Mouse (Mus musculus): ENCODE results near the gene Arhgap22. TPM values are rescaled to one million over a fixed set of nuclear protein-coding genes. Genes with fewer than 3 reads are reported as not detected.

Gene Arhgap22
- polyA plus RNA-seq, 1 experiment from 2014 or later, result 1.8 TPM

DNA sequence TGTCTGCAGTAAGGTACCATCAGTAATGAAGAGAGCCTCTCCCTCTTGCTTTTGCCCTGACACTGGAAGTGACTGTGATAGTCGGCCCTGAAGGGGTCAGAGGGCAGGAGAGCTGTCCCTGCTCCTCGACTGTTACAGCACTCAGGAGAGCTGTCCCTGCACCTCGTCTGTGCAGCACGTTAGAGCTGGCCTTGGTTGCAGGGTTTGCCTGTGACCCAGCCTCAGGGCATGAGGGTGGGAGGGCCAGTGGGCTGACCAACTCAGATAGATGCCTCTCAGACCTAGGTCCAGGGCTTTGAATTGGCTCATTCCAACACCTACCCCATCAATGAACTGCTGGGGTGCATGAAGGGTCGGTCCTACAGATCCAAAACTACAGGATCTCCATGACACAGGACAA, 5.5 kb upstream of the Arhgap22 start:
- H3K36me3 ChIP-seq (ENCODE audit: control insufficient read depth, insufficient read depth, low read length), result no peaks in the 10 kb centered on the region
- H3K27me3 ChIP-seq (ENCODE audit: control insufficient read depth, insufficient read depth, low read length), result no peaks in the 10 kb centered on the region
- no peaks in the 10 kb centered on the region for H3K9me3 ChIP-seq (ENCODE audit: control insufficient read depth, low read length)
- H3K4me3 ChIP-seq (ENCODE audit: low read depth, low read length), result no peak overlapping the region
- ATAC-seq (replicated peaks; ENCODE audit: low FRiP score), result no peak
- no peaks in the 10 kb centered on the region for H3K4me1 ChIP-seq (replicated peaks; ENCODE audit: control insufficient read depth, insufficient read depth, low read length)
- 41% methylated on average over 5 of the region's 5 CpGs for WGBS
- no peak overlapping the region for H3K9ac ChIP-seq (ENCODE audit: low read length)
- DNase-seq (ENCODE audit: low spot score), result peak; percentile 29
- H3K27ac ChIP-seq (ENCODE audit: low read depth, low read length), result no peak overlapping the region
- H3K4me2 ChIP-seq (ENCODE audit: low read depth, low read length, severe bottlenecking), result no peak overlapping the region

- Histone ChIP-seq H3K9ac (ENCODE audit: low read length) (no peak overlapping the region), H3K27me3 (ENCODE audit: control insufficient read depth, insufficient read depth, low read length) (peaks cover 2% of the 10 kb centered on the region; the same call in 1 of the 2 replicates), H3K36me3 (ENCODE audit: control insufficient read depth, insufficient read depth, low read length) (no peaks in the 10 kb centered on the region), H3K4me3 (ENCODE audit: low read depth, low read length) (no peak overlapping the region), H3K4me2 (ENCODE audit: low read depth, low read length, severe bottlenecking) (no peak overlapping the region), H3K4me1 (replicated peaks; ENCODE audit: control insufficient read depth, insufficient read depth, low read length) (peaks cover 3% of the 10 kb centered on the region; the same call in 1 of the 2 replicates), H3K27ac (ENCODE audit: low read depth, low read length) (no peak overlapping the region), H3K9me3 (ENCODE audit: control insufficient read depth, low read length) (no peaks in the 10 kb centered on the region)
- DNase-seq (ENCODE audit: low spot score) (peak; percentile 31), ATAC-seq (replicated peaks; ENCODE audit: low FRiP score) (no peak)
- WGBS, result 79% methylated on average over 8 of the region's 8 CpGs
These were observed 3.0 kb upstream of the Arhgap22 start for GRCm38 (mm10) chr14:33210806-33211205.

DNA sequence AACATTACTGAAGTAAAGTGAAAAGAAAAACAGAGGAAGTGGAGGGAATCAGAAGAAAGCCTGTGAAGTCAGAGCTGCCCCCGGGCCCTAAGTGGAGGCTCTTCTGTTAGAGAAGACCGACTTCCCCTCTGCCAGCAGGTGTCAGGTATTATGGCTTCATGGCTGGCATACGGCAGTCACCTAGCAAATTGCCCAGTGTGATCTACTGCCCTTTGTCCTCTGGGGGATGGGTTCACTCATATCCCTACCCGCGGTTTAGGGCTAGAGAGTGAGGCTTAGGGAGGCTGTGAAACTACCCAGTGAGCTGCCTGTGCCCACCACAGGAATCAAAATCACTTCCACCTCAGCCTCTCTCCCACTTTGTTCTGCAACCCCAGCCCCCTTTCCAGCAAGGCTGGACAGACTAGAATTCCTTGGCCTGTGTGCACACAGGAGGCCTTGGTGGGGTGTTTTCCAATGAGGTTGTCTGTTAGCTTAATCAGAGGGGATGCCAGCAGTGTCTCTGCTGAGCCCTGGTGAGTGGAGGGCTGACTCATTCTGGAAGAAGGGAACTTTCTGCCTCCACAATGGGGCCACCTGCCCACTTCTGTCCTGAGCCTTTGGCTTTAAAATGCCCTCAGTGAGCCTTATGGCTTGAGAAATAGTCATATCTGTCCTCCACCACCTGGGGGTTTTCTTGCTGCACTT, 1.4 kb upstream of the Arhgap22 start:
- peaks cover 2% of the 10 kb centered on the region; the same call in 1 of the 2 replicates for H3K27me3 ChIP-seq (ENCODE audit: control insufficient read depth, insufficient read depth, low read length)
- WGBS, result 69% methylated on average over 5 of the region's 5 CpGs
- ATAC-seq (replicated peaks; ENCODE audit: low FRiP score) (no peak), DNase-seq (ENCODE audit: low spot score) (peak; percentile 41)
- H3K27ac ChIP-seq (ENCODE audit: low read depth, low read length), result no peak overlapping the region
- no peak overlapping the region for H3K4me2 ChIP-seq (ENCODE audit: low read depth, low read length, severe bottlenecking)
- H3K36me3 ChIP-seq (ENCODE audit: control insufficient read depth, insufficient read depth, low read length), result no peaks in the 10 kb centered on the region
- no peak overlapping the region for H3K4me3 ChIP-seq (ENCODE audit: low read depth, low read length)
- H3K9ac ChIP-seq (ENCODE audit: low read length), result no peak overlapping the region
- H3K9me3 ChIP-seq (ENCODE audit: control insufficient read depth, low read length), result no peaks in the 10 kb centered on the region
- peaks cover 3% of the 10 kb centered on the region; the same call in 1 of the 2 replicates for H3K4me1 ChIP-seq (replicated peaks; ENCODE audit: control insufficient read depth, insufficient read depth, low read length)

- Histone ChIP-seq H3K4me2 (ENCODE audit: low read depth, low read length, severe bottlenecking) (no peak overlapping the region), H3K27ac (ENCODE audit: low read depth, low read length) (no peak overlapping the region), H3K4me1 (replicated peaks; ENCODE audit: control insufficient read depth, insufficient read depth, low read length) (peaks cover 3% of the 10 kb centered on the region; the same call in 1 of the 2 replicates), H3K36me3 (ENCODE audit: control insufficient read depth, insufficient read depth, low read length) (no peaks in the 10 kb centered on the region), H3K9me3 (ENCODE audit: control insufficient read depth, low read length) (no peaks in the 10 kb centered on the region), H3K4me3 (ENCODE audit: low read depth, low read length) (no peak overlapping the region), H3K9ac (ENCODE audit: low read length) (no peak overlapping the region), H3K27me3 (ENCODE audit: control insufficient read depth, insufficient read depth, low read length) (peaks cover 2% of the 10 kb centered on the region; the same call in 1 of the 2 replicates)
- ATAC-seq (replicated peaks; ENCODE audit: low FRiP score) (no peak), DNase-seq (ENCODE audit: low spot score) (no peak)
- WGBS, result 89% methylated on average over 12 of the region's 12 CpGs
These were observed 892 bp upstream of the Arhgap22 start for GRCm38 (mm10) chr14:33212958-33213309.

DNA sequence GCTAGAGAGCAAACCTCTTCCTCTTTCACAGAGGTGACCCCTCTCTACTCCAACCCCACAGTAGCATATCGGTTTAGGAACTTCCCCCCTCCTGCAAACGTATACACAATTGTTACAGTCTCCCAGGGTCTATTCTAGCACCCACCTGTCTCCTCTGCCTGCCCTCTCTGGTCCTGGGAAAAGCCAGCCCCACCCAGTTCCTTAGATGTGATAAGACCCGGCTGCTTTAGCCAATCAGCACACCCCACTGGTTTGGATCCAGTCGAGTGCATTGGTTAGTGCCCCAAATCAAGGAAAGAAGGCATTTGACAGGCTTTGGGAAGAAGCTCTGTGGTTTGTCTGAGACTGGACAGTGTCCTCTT, 922 bp downstream of the Arhgap22 start:
- Histone ChIP-seq H3K4me3 (ENCODE audit: low read depth, low read length) (no peak overlapping the region), H3K4me2 (ENCODE audit: low read depth, low read length, severe bottlenecking) (no peak overlapping the region), H3K27ac (ENCODE audit: low read depth, low read length) (no peak overlapping the region), H3K9ac (ENCODE audit: low read length) (no peak overlapping the region), H3K4me1 (replicated peaks; ENCODE audit: control insufficient read depth, insufficient read depth, low read length) (peaks cover 3% of the 10 kb centered on the region; the same call in 1 of the 2 replicates), H3K36me3 (ENCODE audit: control insufficient read depth, insufficient read depth, low read length) (no peaks in the 10 kb centered on the region), H3K9me3 (ENCODE audit: control insufficient read depth, low read length) (no peaks in the 10 kb centered on the region), H3K27me3 (ENCODE audit: control insufficient read depth, insufficient read depth, low read length) (peaks cover 2% of the 10 kb centered on the region; the same call in 1 of the 2 replicates)
- WGBS, result 24% methylated on average over 4 of the region's 4 CpGs
- DNase-seq (ENCODE audit: low spot score) (no peak), ATAC-seq (replicated peaks; ENCODE audit: low FRiP score) (no peak)

DNA sequence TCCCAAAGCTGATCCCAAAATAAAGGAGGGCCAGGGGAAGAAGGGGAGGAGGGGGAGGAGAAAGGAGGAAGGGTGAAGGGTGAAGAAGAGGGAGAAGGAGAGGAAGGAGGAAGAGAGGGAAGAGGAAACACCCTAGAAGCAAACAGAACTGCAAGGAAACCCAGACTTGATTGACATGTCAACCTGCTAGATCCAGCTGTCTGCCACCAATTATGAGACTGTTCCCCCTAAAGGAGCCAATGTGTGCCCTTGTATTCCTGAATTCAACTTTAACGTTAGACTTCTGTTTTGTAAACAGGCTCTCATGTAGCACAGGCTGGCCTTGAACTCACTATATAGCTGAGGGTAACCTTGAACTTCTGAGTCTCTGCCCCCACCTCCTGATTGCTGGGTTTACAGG, 1.3 kb downstream of the Arhgap22 start:
- Histone ChIP-seq H3K27me3 (ENCODE audit: control insufficient read depth, insufficient read depth, low read length) (peaks cover 2% of the 10 kb centered on the region; the same call in 1 of the 2 replicates), H3K9me3 (ENCODE audit: control insufficient read depth, low read length) (no peaks in the 10 kb centered on the region), H3K27ac (ENCODE audit: low read depth, low read length) (no peak overlapping the region), H3K4me3 (ENCODE audit: low read depth, low read length) (no peak overlapping the region), H3K9ac (ENCODE audit: low read length) (no peak overlapping the region), H3K4me2 (ENCODE audit: low read depth, low read length, severe bottlenecking) (no peak overlapping the region), H3K4me1 (replicated peaks; ENCODE audit: control insufficient read depth, insufficient read depth, low read length) (peaks cover 3% of the 10 kb centered on the region; the same call in 1 of the 2 replicates), H3K36me3 (ENCODE audit: control insufficient read depth, insufficient read depth, low read length) (no peaks in the 10 kb centered on the region)
- WGBS, result 81% methylated on average over 1 of the region's 1 CpGs
- ATAC-seq (replicated peaks; ENCODE audit: low FRiP score) (no peak), DNase-seq (ENCODE audit: low spot score) (no peak)

DNA sequence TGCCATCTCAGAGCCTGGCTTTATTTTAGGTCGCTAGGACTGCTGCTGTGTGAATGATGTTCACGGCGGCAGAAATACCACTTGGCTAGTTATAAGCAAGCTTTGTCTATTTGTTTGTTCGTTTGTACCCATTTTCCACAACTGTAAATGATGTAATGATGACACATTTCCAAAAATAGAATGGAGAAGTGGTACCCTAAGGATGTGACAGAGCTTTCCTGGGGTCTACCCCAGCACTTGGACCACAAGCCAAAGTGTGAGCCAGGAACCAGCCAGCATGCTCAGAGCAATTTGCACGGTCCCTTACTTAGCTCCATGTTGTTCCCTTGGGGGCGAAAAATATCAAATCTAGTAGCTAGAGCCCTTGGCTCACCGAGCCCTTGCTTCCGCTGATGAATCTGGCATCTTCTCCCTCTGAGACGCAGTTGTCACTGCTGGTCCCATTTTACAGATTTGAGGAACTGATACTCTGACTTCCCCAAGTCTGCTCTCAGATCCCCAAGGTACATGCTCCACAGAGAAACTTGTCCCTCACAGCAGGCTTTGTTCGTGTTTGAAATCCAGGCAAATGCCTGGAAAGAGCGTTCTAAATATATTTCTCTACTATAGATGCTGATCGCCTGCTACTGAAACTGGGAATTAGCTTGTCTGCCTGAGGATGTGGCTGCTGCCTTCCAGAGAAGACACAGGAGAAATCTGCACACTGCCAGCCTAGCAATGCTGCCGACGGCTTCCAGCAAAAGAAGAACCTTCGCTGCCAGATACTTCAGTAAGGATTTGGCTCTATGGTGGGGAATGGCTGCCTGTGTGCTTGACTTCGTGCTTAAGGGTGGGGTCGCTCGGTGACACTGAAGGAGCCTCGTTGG, 2.8 kb downstream of the Arhgap22 start:
- H3K9ac ChIP-seq (ENCODE audit: low read length), result no peak overlapping the region
- no peaks in the 10 kb centered on the region for H3K9me3 ChIP-seq (ENCODE audit: control insufficient read depth, low read length)
- H3K36me3 ChIP-seq (ENCODE audit: control insufficient read depth, insufficient read depth, low read length), result no peaks in the 10 kb centered on the region
- ATAC-seq (replicated peaks; ENCODE audit: low FRiP score) (no peak), DNase-seq (ENCODE audit: low spot score) (no peak)
- H3K4me2 ChIP-seq (ENCODE audit: low read depth, low read length, severe bottlenecking), result no peak overlapping the region
- no peak overlapping the region for H3K27ac ChIP-seq (ENCODE audit: low read depth, low read length)
- peaks cover 2% of the 10 kb centered on the region; the same call in 1 of the 2 replicates for H3K27me3 ChIP-seq (ENCODE audit: control insufficient read depth, insufficient read depth, low read length)
- WGBS, result 86% methylated on average over 19 of the region's 19 CpGs
- H3K4me3 ChIP-seq (ENCODE audit: low read depth, low read length), result no peak overlapping the region
- H3K4me1 ChIP-seq (replicated peaks; ENCODE audit: control insufficient read depth, insufficient read depth, low read length), result peaks cover 3% of the 10 kb centered on the region; the same call in 1 of the 2 replicates

DNA sequence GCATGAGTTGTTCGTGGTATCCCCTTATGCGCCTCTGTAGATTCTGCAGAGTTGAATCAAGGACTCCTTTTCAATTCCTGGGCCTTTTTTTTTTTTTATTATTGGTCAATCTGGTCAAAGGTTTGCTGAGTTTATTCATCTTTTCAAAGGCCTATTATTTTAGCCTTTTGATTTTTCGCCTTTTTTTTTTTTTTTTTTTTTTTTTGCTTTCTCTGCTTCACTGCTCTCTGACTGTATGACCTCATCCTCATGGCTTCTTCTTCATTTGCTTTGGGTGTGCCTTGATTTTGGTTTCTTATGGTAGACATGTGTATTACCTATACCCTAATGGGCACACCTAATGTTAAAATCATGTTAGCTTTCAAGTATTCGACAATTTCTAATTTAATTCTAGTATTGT, 11.4 kb downstream of the Arhgap22 start:
- Histone ChIP-seq H3K4me3 (ENCODE audit: low read depth, low read length) (no peak overlapping the region), H3K27me3 (ENCODE audit: control insufficient read depth, insufficient read depth, low read length) (no peaks in the 10 kb centered on the region), H3K4me1 (replicated peaks; ENCODE audit: control insufficient read depth, insufficient read depth, low read length) (no peaks in the 10 kb centered on the region), H3K27ac (ENCODE audit: low read depth, low read length) (no peak overlapping the region), H3K9me3 (ENCODE audit: control insufficient read depth, low read length) (no peaks in the 10 kb centered on the region), H3K4me2 (ENCODE audit: low read depth, low read length, severe bottlenecking) (no peak overlapping the region), H3K36me3 (ENCODE audit: control insufficient read depth, insufficient read depth, low read length) (no peaks in the 10 kb centered on the region), H3K9ac (ENCODE audit: low read length) (no peak overlapping the region)
- ATAC-seq (replicated peaks; ENCODE audit: low FRiP score) (no peak), DNase-seq (ENCODE audit: low spot score) (no peak)
- 82% methylated on average over 4 of the region's 4 CpGs for WGBS
